Mouse (Mus musculus) adrenal gland, postnatal 10 days (tissue): ENCODE data around the gene Snrpd3. TPM values are rescaled to one million over a fixed set of nuclear protein-coding genes. Genes with fewer than 3 reads are reported as not detected.
"Not testable (repeated sequence)": the region's sequence is repeated elsewhere in the genome, so short reads cannot be mapped to it uniquely, and the experiment has no call there.

Experiments used
- DNase-seq: peaks from one replicate; pipeline ENCODE4 v3.0.0; 2021; ENCODE audit warnings: mixed read lengths
- total RNA-seq, 2 experiments: library from RNA; stranded (reverse); gene quantifications; 2 replicates each; pipeline ENCODE4 v1.2.3; 2021

The Snrpd3 gene
- total RNA-seq, 2 experiments from 2014 or later = 96.8 to 100.0 TPM

DNA sequence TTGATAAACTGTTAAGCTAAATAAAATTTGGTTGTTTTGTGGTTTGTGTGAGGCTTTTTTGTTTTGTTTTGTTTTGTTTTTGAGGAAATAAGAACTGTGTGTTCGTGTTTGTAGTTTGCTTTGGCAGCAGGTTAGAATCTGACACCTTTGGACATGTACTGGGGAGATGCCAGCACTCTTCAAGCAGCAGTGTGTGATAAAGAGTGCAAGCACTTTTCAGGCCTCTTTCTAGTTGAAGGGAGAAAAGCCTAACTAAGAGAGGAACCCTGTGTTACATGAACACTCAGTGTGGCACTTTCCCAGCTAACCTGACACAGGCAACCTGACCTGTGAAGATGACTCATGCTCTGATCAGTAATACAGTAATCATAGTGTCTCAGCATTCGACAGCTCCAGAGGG, 18.1 kb downstream of the Snrpd3 start:
- no peak for DNase-seq

DNA sequence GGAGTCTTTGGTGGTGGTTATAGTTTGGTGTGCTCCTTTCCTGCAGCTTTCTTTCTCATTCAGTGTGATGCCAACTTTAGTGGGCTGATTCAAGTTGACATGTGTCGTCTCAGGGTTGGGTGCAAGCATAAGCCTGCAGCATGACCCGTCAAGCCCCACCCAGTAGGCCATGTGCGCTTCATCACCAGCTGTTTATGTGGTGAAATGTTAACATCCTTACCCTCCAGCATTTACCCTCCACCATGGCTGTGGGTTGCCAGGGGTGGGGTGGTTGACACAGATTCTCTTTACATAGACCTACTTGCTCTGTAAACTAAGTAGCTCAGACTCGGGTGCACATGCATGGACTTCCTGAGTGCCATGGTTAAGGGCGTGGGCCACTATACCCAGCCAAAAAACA, 18.8 kb downstream of the Snrpd3 start:
- no peak for DNase-seq

DNA sequence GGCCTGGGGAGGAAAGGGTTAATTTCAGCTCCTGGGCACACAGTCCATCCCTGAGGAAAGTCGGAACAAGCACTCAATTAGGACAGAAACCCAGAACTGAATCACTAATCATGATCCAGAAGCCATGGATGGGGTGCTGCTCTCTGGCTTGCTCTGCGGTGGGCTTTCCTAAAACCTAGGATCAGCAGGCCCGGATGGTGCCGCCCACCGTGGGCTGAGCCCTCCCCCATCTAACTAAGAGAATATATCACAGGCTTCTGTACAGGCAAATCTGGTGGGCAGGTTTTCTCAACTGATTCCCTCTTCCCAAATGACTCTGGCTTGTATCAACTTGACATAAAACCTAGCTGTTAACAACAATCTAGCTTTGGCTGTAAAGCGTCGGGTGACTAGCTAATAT, 30.6 kb downstream of the Snrpd3 start:
- DNase-seq = no peak

DNA sequence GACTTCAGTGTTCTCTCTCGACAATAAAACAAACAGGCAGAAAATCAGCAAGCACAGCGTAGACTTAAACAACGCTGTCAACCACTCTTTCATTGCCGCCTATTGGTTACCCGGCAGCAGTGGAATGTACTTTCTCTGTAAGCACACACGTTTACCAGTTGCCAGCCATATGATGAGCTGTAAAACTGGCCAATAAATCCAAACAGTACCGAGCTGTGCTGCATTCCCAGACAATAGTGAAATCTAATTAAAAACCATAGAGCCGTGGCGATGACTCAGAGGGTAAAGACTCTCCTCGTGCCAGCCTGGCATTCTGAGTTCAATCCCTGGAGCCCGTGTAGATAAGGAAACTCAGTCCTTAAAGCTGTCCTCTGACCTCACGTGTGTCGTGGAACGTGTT, 31.1 kb downstream of the Snrpd3 start:
- no peak for DNase-seq

DNA sequence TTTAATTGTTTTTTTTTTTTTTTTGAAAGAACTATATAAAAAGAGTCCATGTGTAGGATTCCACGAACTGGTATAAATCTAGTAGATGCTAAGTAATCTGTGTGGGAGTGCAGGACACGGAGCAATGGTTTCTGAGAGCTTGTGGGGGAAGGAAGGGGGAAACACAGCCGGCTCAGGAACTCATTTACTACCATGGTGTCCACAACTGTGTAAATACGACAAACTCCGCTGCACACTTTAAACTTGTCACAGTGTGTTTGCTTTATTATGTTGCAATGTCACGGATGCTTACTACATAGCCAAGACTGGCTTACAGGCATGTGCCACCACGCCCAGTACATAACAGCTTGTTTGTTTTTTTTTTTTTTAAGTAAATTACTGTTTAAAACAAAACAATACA, 32.5 kb downstream of the Snrpd3 start:
- DNase-seq = no peak

DNA sequence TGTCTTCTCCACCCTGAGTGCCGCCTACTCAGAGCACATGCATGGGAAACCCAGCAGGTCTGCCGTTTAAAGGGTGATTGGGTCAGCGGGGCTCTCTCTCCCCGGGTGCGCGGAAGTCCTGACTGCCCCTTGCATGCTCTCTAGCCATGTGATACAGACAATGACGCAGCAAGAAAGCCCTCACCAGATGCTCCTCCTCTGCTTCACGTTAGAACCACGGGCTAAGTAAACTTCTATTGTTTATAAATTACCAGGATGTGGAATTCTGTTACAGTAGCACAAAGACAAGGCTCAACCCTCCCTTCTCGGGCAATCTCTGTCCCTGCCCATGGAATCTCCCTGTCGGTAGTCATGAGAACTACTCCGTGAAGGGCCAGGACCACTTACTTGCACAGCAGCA, 33.8 kb downstream of the Snrpd3 start:
- no peak for DNase-seq

DNA sequence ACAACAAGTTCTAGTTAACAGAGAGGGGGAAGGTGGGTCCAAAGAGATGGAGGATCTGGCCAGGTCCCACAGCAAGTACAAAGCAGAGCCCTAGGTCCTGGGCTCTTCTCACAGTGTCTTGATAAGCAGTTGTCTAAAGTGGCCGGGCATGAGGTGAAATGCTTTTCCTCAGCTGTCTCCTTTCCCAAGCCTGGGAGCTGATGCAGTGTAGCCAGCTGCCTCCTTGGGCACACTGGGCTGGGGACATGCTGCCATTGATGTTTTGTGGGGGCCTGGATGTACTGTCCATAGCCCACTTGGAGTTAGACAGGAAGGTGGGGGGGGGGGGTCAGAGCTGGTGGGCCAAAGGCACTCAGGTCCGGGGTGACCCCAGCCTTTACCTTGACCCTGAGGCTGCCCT, 34.8 kb downstream of the Snrpd3 start:
- DNase-seq = no peak

DNA sequence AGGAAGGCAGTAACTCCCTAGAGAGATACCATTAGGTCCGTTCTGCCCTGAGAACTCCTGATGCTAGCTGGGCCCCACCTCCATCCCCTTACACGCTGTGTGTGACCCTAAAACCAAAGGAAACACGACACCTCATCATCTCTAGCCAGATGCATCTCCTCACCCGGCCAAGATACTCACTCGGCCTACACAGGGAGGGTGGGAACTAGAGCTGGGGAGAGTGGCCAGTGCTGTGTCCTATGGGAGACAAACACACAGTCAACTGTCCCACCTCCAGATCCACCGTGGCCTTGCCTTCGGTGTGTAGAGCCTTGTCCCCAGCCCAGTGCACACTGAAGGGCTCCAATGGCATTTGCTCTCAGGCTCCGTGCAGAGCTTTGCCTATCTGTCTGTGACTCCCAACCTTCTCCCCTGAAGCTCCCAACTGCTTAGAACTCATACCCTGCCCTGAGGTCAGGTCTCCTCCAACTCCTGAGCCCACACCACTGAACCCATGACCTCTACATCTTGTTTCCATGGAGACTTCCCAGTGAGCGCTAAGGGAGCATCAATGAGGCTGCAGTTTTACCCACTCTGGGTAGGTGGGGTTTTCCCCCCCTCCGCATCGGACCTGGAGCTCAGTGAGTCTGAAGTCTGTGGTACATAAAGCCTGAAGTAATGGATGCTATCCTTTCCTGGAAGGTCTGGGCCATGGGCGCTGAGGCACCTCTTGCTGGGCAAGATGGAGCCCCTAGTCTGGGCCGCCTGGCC, 35.5 kb downstream of the Snrpd3 start:
- no peak for DNase-seq

DNA sequence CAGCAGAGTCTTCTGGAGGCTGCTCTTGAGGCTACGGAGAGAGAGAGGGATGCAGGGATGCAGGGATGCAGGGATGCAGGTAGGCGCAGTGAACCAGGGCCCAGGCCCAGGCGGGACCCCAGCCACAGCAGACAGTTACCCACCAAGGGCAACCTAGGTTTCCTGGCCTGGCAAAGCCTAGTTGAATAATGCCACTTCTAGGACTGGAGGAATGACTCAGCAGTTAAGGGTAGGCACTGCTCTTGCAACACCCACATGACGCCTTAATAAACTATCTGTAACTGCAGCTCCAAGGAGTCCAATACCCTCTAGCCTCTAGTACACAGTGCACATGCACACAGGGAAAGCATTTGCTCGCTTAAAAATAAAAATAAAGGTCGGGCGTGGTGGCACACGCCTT, 36.7 kb downstream of the Snrpd3 start:
- no peak for DNase-seq

DNA sequence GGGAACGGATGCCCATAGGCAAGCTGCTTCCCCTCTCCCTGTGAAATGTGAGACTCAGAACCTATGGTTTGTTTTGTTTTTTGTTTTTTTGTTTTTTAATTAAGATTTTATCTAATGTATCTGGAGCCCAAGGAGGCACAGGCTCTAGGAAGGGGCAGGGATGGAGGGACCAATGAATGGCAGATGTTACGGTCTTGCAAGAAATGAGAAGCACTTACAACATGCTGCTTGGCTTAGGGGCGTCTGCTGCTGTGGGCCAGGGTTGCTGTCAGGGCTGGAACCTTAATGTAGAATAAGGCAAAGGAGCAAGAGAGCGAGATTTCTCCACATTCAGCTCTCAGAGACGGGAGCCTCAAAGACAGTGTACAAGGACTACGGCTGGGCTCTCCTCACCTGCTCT, 38.2 kb downstream of the Snrpd3 start:
- no peak for DNase-seq

DNA sequence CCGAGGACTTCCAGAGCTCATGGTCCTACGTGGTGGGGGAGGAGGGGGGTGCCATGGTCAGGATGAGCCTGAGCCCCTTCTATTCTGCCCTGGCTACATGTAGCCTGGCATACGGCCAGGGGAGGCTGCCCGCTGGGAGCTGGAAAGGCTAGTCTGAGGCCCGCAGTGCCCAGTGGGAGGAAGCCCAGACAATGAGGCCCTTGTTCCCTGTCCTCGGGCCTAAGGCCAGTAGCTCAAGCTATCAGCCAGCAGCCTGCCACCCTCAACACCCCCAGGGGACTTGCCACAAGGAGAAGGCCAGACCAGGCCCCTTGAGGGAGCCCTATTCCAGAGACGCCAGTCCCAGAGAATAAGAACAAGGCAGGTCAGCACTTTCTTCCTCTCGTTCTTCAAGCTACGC, 38.7 kb downstream of the Snrpd3 start:
- peak; percentile 71 for DNase-seq

DNA sequence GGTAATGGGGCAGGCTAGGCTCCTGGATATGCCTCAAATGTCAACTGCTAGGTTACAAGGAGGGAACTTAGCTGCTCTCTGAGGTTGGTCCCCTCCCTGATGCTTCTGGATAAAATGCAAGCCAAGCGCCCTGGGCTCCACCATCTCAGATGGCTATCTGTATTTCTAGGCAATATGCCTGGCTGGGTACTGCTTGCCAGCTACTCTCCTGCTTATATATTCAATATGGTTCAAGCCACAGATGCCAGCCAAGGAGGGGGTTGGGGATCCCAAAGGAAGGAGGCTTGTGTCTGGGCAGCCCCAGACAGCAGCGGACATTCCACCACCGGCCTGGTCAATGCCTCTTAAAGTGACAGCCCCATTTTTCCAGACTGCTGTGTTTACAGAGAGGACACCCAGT, 41.2 kb downstream of the Snrpd3 start:
- DNase-seq = no peak

DNA sequence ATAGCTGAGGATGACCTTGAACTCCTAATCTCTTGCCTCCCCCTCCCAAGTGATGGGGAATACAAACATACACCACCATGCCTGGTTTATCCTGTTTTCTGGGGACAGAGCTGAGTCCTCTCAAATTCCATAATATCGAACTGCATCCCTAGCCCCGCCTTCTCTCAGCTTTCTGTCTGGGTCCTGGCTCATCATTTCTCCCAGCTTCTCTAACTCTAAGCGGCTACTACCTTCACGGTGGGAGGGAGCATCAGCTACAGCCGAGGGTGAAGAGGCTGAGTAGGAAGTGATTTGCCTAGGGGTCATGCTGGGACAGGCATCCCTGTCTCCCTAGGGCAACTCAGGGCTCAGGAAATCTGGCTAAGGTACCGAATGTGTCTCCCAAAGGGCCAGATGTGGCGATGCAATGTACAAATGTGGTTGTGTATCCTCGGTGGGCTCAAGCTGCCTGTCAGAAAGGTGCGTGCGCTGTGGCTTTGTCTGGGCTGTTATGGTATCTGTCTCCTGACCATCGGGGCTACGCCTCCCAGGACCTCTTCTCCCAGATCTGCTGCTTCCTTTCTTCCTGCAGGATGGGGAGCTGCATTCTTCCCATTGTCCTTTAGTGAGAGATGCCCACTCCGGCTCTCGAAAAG, 41.8 kb downstream of the Snrpd3 start:
- DNase-seq = no peak

DNA sequence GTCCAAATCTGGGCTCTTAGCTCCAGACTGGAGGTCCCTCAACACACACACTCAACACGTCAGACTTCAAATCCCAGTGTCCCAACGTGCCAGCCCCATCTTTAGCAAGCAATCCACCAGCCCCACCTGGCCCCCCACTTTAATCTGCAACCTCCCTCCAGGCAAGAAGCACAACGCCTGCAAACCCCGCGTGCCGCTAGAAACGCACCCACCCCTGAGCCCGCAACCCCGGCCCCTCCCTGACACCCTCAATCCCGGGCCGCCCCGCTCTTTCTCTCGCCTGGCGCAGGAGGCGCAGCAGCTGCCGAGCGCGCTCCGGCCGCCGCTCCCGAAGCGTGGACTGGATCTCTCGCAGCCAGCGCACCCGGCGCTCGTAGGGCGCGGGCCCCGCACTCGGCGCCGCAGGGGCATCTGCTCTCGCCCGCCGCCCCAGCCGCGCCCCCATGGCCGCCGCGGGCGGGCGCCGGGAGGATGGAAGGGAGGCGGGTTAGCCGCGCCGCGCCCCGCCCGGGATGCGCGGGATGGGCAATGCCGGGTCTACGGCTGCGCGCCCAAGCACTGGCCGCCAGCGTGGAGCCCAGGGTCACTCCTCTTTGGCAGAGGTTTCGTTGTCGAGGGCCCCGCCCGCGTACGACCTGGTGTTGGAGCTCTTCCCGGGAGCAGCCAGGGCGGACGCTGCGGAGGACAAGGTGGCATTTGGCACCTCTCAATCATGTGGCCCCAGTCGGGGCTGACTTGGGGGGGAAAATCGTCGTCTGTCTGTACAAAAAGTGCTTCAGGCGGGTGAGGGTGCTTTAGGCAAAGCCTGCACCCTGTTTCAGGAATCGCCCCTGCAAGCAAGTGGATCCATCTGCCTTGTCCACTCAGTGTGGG, 42.6 kb downstream of the Snrpd3 start, which contains the start of gene Lrrc75b:
Lrrc75b (minus strand) TSS at position 655 of the 873 bp plus-strand sequence.
- DNase-seq = peak; percentile 75

DNA sequence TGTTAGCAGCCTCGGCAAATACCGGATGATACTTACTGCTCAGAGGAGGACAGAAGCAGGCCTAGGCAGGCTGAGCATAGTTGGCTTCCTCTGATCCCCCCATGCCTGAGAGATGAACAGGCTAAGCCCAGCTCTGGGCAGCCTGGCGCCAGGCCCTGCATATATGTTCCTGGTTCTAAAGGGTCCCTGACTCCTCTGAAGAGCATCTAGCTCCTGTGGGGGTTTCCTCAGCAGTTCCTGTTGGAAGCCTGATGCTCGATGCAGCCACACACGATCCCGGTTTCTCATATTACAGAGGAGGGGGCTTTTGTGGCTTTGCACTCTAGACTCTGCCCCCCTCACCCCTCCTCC, 43.2 kb downstream of the Snrpd3 start:
- DNase-seq = no peak

DNA sequence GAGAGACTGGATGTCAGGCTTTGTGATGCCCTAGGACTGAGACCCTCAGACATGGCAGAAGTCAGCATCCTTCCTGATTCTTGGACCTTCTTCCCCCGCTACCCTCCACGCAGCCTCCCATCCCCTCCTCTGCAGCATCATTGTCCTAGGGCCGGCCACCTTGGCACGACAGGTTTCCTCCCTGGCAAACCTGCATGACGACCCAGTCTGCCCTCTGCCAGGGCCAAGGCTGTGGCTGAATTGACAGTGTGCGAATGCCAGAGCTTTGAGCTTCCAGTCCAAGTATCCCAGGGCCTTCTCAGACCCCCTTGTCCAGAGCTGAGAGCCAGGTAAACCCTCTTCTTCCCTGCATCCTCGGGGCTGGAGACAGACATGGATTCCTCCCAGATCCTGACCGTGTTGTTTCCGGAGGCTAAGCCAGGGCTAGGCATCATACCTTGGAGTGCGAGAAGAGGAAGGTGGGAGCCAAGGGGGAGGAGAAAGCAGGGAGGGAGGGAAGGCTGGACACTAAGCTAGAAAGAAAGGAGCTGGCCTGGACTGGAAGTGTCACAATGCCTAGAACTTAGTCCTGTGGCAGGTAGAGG, 43.8 kb downstream of the Snrpd3 start, which contains the start of gene Ggt1:
Ggt1 (plus strand) TSS at position 534 of the 584 bp plus-strand sequence.
- DNase-seq = no peak

DNA sequence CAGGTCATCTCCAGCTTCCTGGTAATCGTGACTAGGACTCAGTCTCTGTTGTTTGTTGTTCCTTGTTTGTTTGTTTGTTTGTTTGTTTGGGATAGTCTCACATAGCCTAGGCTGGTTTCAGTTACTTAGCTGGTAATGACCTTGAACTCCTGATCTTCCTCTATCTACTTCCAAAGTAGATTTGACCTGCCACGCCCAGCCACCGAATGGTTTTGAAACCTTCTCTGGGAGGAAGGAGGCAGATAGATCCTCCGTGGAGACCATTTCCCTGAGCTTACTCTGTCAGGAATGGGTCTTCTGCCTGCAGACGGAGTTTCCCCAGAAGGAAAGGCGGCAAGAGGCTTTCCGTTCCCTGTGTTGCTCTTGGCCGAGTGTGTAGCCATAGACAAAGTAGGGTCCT, 45.2 kb downstream of the Snrpd3 start:
- DNase-seq = no peak

DNA sequence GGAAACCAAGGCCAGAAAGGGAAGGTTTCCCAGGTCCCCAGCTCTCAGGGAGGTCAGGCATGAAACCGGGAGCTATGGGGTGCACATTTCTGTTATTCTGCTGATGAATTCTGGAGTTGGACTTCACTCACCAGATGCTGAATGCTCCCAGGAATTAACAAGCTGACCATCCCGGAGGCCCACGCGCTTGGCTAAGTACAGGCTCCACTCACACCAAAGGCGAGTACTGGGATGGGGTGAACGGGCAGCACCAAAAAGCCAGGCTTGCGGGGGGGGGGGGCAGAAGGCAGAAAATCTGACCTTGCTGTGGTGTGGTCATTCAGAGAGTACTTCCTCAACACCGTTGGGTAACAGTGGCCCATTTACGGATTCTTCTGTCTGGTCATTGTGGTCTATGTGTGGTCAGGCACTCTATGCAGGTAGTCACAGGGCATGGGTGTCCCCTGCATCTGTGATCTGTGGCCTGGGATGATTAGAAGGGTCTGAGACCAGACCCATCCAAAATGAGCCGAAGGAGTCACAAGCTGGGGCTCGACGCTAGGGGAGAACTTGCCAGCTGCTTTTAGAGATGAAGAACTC, 47.4 kb downstream of the Snrpd3 start:
- DNase-seq = no peak

DNA sequence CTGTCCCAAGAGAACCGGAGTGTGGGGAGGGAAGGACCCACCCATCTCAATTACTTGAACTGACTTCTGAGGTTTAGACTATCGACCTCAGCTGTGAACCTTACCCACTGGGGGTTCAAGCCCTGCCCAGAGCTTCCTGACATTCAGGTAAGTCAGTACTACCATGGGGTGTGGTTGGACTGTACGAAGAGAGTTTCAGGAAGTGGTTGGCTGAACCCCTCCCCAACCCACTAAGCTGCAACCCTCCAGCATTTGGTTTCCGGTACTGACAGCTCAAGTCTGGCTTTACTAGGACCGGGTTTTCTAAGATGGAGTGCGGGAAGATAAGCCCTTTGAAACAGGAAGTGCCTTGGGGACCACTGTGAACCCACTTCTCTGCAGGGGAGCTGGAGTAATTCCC, 48.1 kb downstream of the Snrpd3 start:
- DNase-seq = no peak

DNA sequence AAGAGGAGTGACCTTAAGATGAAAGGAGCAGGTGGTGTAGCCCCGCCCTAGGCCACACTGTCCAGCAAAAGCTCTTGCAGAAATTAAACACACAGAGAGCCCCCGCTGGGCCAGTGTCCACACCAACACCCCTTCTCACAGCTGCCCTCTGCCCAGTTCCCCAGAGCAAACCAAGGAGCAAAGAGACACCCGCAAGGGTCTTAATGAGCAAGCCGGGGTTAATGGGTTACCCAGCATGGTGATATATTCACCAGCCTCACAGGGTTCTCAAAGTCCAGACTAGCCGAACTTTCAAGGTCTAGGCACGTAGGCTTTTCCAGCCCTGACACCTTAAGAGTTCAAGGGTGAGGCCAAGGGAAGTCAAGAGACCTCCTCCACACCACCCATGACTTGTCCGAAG, 48.6 kb downstream of the Snrpd3 start:
- DNase-seq = no peak

DNA sequence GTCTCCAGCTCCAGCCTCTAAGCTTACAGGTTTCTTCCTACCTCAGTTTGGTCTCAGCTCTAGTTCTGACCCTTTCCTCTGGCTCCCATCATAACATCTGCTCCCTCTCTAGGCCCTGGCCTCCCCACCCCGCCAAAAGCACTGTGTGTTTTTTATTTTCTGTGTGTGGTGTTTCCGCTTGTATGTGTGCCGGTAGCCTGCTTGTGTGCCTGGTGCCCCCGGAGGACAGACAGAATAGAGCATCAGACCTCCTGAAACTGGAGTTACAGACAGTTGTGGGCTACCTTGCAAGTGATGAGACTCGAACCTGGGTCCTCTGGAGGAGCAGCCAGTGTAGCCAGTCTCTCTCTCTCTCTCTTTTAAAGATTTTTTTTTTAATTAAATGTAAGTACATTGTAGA, 49.0 kb downstream of the Snrpd3 start:
- DNase-seq = no peak

DNA sequence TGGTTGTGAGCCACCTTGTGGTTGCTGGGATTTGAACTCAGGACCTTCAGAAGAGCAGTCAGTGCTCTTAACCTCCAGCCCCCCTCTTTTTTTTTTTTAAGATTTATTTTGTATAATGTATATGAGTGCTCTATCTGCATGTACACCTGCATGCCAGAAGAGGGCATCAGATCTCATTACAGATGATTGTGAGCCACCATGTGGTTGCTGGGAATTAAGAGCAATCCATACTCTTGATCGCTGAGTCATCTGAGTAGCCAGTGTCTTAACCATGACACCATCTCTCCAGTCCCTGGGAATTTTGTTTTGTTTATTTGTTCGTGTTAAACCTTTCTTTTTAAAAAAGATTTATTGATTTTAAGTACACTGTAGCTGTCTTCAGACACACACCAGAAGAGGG, 49.4 kb downstream of the Snrpd3 start:
- not testable (repeated sequence) for DNase-seq
